Mouse (Mus musculus): ENCODE measurements around the gene Gsdma3.

DNA sequence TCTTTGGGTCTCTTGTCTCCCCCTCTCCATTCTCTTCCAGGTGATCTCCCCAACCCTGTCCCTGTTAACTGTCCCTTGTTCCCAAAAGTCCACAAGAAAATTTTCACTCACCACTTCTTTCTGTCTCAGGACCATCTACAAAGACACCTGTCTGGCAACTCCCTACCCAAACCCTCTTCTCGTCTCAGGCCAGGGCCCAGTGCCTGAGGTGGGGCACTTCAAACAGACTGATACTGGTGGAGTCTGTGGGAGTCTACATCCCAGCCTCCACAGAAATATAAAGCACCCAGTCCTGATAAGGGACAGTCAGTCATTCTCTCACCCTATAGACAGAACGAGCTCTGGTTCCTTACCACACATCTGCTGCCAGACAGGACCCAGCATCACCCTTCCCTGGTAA, 20.3 kb downstream of the Gsdma3 start, which contains the start of gene Gsdma2:
- TF ChIP-seq POLR2A (IDR thresholded peaks at IDR 0.05; ENCODE audit: borderline replicate concordance, control insufficient read depth, low read depth, low read length): no peak
- TF ChIP-seq CTCF (IDR thresholded peaks at IDR 0.05; ENCODE audit: control insufficient read depth, insufficient read depth, low read length): no peak
